ENCODE assay signal across 7 mouse cellular contexts in genomic region chr8:64733271-64733943, GRCm38 (mm10). TPM values are rescaled to one million over a fixed set of nuclear protein-coding genes. Genes with fewer than 3 reads are reported as not detected.
DNase-seq lines count a peak whose midpoint lies in the region; ATAC-seq and TF ChIP-seq lines count a peak whose summit lies in the region.

Gene Msmo1 (minus strand): TSS chr8:64733792.

- no peak for TF ChIP-seq CTCF in kidney, adult 2 months (conservative IDR thresholded peaks at IDR 0.05; ENCODE audit: insufficient read depth, insufficient read length, low read depth, low read length)
- no peak for TF ChIP-seq CTCF in spleen, adult 2 months (IDR thresholded peaks at IDR 0.05; ENCODE audit: extremely low read depth, insufficient read depth, insufficient read length, insufficient replicate concordance)

- H3K9ac ChIP-seq in embryonic facial prominence, embryonic 12.5 days, result peak within 1 kb of the TSS; percentile 59
- H3K9ac ChIP-seq in limb, embryonic 12.5 days (replicated peaks), result peak within 1 kb of the TSS; percentile 61
- peak within 1 kb of the TSS; percentile 75 for H3K9ac ChIP-seq in midbrain, embryonic 15.5 days

- ATAC-seq in embryonic facial prominence, embryonic 12.5 days (ENCODE audit: insufficient number of reproducible peaks, insufficient read depth, low FRiP score, low TSS enrichment), result peak; percentile 100
- peak; percentile 99 for ATAC-seq in limb, embryonic 12.5 days (ENCODE audit: insufficient number of reproducible peaks, insufficient read depth, low FRiP score, low TSS enrichment, low read depth)
- peak; percentile 100 for ATAC-seq in midbrain, embryonic 15.5 days (replicated peaks)

- peak within 1 kb of the TSS; percentile 80 for H3K4me3 ChIP-seq in embryonic facial prominence, embryonic 12.5 days
- peak within 1 kb of the TSS; percentile 84 for H3K4me3 ChIP-seq in kidney, adult 2 months (ENCODE audit: insufficient read depth, low read depth, low read length)
- peak within 1 kb of the TSS; percentile 78 for H3K4me3 ChIP-seq in limb, embryonic 12.5 days (replicated peaks)
- peak within 1 kb of the TSS; percentile 81 for H3K4me3 ChIP-seq in midbrain, embryonic 15.5 days
- H3K4me3 ChIP-seq in spleen, adult 2 months (ENCODE audit: extremely low read depth, insufficient read depth, insufficient read length), result peak within 1 kb of the TSS; percentile 89

- H3K27me3 ChIP-seq in embryonic facial prominence, embryonic 12.5 days, result no peaks in the 10 kb centered on the region
- H3K27me3 ChIP-seq in kidney, adult 2 months (replicated peaks; ENCODE audit: control insufficient read depth, insufficient read depth, low read length), result no peaks in the 10 kb centered on the region
- no peaks in the 10 kb centered on the region for H3K27me3 ChIP-seq in limb, embryonic 12.5 days
- H3K27me3 ChIP-seq in midbrain, embryonic 15.5 days (replicated peaks), result no peaks in the 10 kb centered on the region
- no peaks in the 10 kb centered on the region for H3K27me3 ChIP-seq in spleen, adult 2 months (ENCODE audit: control insufficient read depth, insufficient read depth, low read length)

- peaks cover 12% of the 10 kb centered on the region; the same call in 1 of the 2 replicates for H3K4me1 ChIP-seq in embryonic facial prominence, embryonic 12.5 days
- H3K4me1 ChIP-seq in kidney, adult 2 months (ENCODE audit: control insufficient read depth, insufficient read depth, low read length), result peaks cover 5% of the 10 kb centered on the region; the same call in 1 of the 2 replicates
- H3K4me1 ChIP-seq in limb, embryonic 12.5 days (replicated peaks), result peaks cover 9% of the 10 kb centered on the region
- peaks cover 44% of the 10 kb centered on the region for H3K4me1 ChIP-seq in midbrain, embryonic 15.5 days
- peaks cover 4% of the 10 kb centered on the region; the same call in 1 of the 2 replicates for H3K4me1 ChIP-seq in spleen, adult 2 months (ENCODE audit: control insufficient read depth, insufficient read depth, insufficient read length)

- peaks cover 16% of the 10 kb centered on the region for H3K36me3 ChIP-seq in embryonic facial prominence, embryonic 12.5 days
- H3K36me3 ChIP-seq in kidney, adult 2 months (ENCODE audit: control insufficient read depth, insufficient read depth, low read length), result no peaks in the 10 kb centered on the region
- peaks cover 23% of the 10 kb centered on the region for H3K36me3 ChIP-seq in limb, embryonic 12.5 days
- H3K36me3 ChIP-seq in midbrain, embryonic 15.5 days (replicated peaks), result peaks cover 5% of the 10 kb centered on the region; the same call in 1 of the 2 replicates
- H3K36me3 ChIP-seq in spleen, adult 2 months (ENCODE audit: control insufficient read depth, insufficient read depth, low read length), result peaks cover 8% of the 10 kb centered on the region; the same call in 1 of the 2 replicates

- H3K4me2 ChIP-seq in embryonic facial prominence, embryonic 12.5 days (replicated peaks), result peak within 1 kb of the TSS; percentile 66
- peak within 1 kb of the TSS; percentile 77 for H3K4me2 ChIP-seq in limb, embryonic 12.5 days
- H3K4me2 ChIP-seq in midbrain, embryonic 15.5 days, result peak within 1 kb of the TSS; percentile 51

- H3K27ac ChIP-seq in embryonic facial prominence, embryonic 12.5 days, result peak within 1 kb of the TSS; percentile 65
- no peak within 1 kb of the TSS for H3K27ac ChIP-seq in kidney, adult 2 months (ENCODE audit: insufficient read depth, low read depth, low read length)
- H3K27ac ChIP-seq in limb, embryonic 12.5 days, result 0 out of 2 replicates have a peak within 1 kb of the TSS, but pooled peaks have one; percentile 29
- H3K27ac ChIP-seq in midbrain, embryonic 15.5 days, result peak within 1 kb of the TSS; percentile 92
- H3K27ac ChIP-seq in spleen, adult 2 months (ENCODE audit: insufficient read depth, low read length), result peak within 1 kb of the TSS; percentile 73

- DNase-seq in adrenal gland, postnatal 25 days, result peak; percentile 96
- peak; percentile 95 to 99 for DNase-seq in heart, adult 18-20 months
- DNase-seq in kidney, adult 2 months, result peak; percentile 99
- peak; percentile 95 to 96 for DNase-seq in spleen, adult 2 months (ENCODE audit: low read depth in 1 of 2, low spot score in 2 of 2)

- H3K9me3 ChIP-seq in embryonic facial prominence, embryonic 12.5 days, result no peaks in the 10 kb centered on the region
- no peaks in the 10 kb centered on the region for H3K9me3 ChIP-seq in limb, embryonic 12.5 days
- no peaks in the 10 kb centered on the region for H3K9me3 ChIP-seq in midbrain, embryonic 15.5 days

- WGBS in embryonic facial prominence, embryonic 12.5 days, result under 1% methylated on average over 60 of the region's 60 CpGs
- under 1% methylated on average over 60 of the region's 60 CpGs for WGBS in kidney, adult 2 months
- under 1% methylated on average over 60 of the region's 60 CpGs for WGBS in limb, embryonic 12.5 days
- under 1% methylated on average over 60 of the region's 60 CpGs for WGBS in midbrain, embryonic 15.5 days
- WGBS in spleen, adult 2 months, result under 1% methylated on average over 60 of the region's 60 CpGs

- peak; percentile 34 for TF ChIP-seq POLR2A in kidney, adult 2 months (IDR thresholded peaks at IDR 0.05; ENCODE audit: low read depth, low read length)
- peak; percentile 46 for TF ChIP-seq POLR2A in spleen, adult 2 months (IDR thresholded peaks at IDR 0.05; ENCODE audit: low read depth, low read length)

RNA-seq across cellular contexts. Expression of gene Msmo1, which starts in this region (rescaled TPM):
- total RNA-seq in adrenal gland, postnatal 25 days (2021), result 398 and 532 TPM in 2 replicates
- 96.3 and 121 TPM in 2 replicates for polyA plus RNA-seq in embryonic facial prominence, embryonic 12.5 days (2016; fragmentation: Nextera tagmentation; extraction: Ambion mirVana)
- 1 to 10 TPM; 7.9 TPM for total RNA-seq in heart, adult 18-20 months (2021)
- polyA plus RNA-seq in kidney, adult 2 months (2012; rRNA removed), result 15.8 and 15.9 TPM in 2 replicates
- polyA plus RNA-seq in limb, embryonic 12.5 days (2016; fragmentation: Nextera tagmentation; extraction: Ambion mirVana), result 107 and 112 TPM in 2 replicates
- 153 and 156 TPM in 2 replicates for polyA plus RNA-seq in midbrain, embryonic 15.5 days (2015; fragmentation: Nextera tagmentation; extraction: Ambion mirVana)
- 3.8 and 4.4 TPM in 2 replicates for polyA plus RNA-seq in spleen, adult 2 months (2012; rRNA removed)

Comparison
In these comparisons a context has a peak if more than half of its experiments do, and no peak if none do; other contexts are left out.
1. RNA of gene Msmo1 (total RNA-seq): 398 to 532 TPM in adrenal gland, postnatal 25 days; 7.9 TPM in heart, adult 18-20 months; every median in the first group is over 10 times any median in the second.
2. Peak in every context shown above with its lines, with median percentiles within 50 percentile points of each other: DNase-seq, ATAC-seq, H3K4me2 ChIP-seq, H3K4me3 ChIP-seq and H3K9ac ChIP-seq.